Mouse (Mus musculus) CD4-positive, CD25-positive, alpha-beta regulatory T cell, adult 4 months (primary cell): ENCODE results near the gene Isoc2a. TPM values are rescaled to one million over a fixed set of nuclear protein-coding genes. Genes with fewer than 3 reads are reported as not detected.

Source experiments
- ATAC-seq: one replicate; pipeline ENCODE4 v1.8.0; 2017
- polyA plus RNA-seq, 2 experiments: library from polyadenylated mRNA; unstranded; fragments of 100-300 nt; shearing (Covaris generic); gene quantifications; one replicate each; pipeline ENCODE4 v1.2.1; 2017

Gene Isoc2a
- polyA plus RNA-seq, 2 experiments from 2014 or later, result 0.35 to 0.47 TPM

- no peak for ATAC-seq
Observed at GRCm38 (mm10) chr7:4919971-4920370, 43.0 kb downstream of the Isoc2a start.

DNA sequence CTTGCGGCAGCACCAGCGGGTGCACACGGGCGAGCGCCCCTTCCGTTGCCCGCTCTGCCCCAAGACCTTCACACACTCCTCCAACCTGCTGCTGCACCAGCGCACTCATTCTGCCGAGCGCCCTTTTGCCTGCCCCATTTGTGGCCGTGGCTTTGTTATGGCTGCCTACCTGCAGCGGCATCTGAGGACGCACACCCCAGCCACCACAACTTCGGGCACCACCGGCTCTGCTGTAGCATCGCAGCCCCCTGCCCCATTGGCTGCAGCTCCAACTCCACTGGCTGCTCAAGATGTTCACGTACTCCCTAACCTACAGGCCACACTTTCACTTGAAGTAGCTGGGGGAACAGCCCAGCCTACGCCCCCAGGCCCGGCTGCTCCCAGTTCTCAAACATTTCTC is 43.5 kb downstream of the Isoc2a start:
- no peak for ATAC-seq

DNA sequence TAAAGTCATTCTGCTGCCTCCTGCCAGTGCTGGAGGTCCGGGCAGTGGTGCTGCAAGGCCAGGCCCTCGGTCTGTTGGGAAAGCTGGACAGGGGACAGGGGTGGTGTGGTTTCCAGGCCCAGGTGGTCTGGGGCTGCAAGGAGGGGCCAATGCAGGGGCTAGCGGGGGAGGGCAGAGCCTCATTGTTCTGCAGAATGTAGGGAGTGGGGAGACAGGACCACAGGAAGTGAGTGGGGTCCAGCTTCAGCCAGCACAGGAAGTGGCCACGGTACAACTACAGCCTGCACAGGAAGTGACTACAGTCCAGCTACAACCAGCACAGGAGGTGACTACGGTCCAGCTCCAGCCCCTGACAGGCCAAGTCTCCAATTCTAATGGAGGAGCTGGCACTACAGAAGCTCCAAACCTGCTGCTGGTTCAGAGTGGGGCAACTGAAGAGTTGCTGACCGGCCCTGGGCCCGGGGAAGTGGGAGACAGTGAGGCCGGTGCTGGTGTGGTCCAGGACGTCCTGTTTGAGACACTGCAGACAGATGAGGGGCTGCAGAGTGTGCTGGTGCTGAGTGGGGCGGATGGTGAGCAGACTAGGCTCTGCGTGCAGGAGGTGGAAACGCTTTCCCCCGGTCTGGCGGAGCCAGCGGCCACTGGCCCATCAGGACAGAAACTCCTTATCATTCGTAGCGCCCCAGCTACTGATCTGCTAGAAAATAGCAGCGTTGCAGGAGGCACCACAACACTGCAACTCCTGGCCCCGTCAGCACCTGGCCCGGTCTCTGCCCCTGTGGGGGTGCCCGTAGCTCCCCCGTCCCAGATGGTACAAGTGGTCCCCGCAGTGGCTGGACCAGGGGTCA is 44.2 kb downstream of the Isoc2a start:
- ATAC-seq, result no peak

GRCm38 (mm10) chr7:4921824-4922482 is 45.0 kb downstream of the Isoc2a start, which contains the start of gene Nat14:
TSS of gene Nat14 (plus strand) at chr7:4922028.
- no peak for ATAC-seq

GRCm38 (mm10) chr7:4922508-4922907 is 45.6 kb downstream of the Isoc2a start:
- peak; percentile 82 for ATAC-seq

- no peak for ATAC-seq
Observed at GRCm38 (mm10) chr7:4922931-4923565, 46.1 kb downstream of the Isoc2a start.

DNA sequence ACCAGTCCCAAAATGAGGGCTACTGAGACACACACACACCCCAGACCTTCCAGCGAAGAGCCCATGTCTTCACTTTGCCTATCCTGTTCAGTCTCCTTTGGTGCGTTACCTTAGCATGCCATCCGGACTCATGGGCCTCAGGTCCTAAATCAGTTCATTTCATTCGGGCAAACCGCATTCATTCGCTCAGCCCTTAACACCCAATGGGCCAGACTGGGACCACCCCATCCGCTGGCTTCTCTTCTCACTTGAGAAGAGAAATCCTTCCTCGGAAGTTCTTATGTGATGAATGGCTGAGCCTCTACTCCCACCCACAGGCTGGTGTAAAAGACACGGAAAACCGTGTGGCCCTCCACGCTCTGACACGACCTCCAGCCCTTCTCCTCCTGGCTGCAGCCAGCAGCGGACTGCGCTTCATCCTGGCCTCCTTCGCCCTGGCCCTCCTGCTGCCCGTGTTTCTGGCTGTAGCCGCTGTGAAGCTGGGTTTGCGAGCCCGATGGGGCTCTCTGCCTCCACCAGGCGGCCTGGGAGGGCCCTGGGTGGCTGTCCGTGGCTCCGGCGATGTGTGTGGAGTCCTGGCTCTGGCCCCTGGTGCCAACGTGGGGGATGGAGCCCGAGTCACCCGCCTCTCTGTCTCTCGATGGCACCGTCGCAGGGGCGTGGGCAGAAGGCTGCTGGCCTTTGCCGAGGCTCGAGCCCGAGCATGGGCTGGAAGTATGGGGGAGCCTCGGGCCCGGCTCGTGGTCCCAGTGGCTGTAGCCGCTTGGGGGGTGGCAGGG is 46.8 kb downstream of the Isoc2a start:
- peak; percentile 18 for ATAC-seq

- ATAC-seq, result no peak
Observed at GRCm38 (mm10) chr7:4924483-4924882, 47.5 kb downstream of the Isoc2a start.

DNA sequence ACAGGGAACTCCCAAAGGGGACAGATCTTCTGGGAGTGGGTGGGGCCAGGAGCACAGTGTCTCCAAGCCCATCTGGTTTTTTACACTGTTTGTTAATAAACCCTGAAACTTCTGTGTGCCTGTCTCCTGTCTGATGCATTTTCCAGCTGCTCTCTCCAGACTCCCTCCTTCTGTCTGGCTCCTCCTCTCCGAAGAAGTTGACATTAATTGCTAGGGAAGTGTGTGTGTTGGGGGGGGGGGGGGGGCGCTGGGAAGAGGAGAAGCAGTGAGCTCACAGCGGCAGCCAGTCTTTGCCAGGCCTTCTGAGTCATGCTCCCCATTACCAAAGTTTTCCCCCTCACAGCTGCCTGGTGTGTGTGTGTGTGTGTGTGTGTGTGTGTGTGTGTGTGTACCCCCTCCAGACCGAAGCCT is 47.9 kb downstream of the Isoc2a start:
- ATAC-seq, result no peak

GRCm38 (mm10) chr7:4925441-4926381 is 48.8 kb downstream of the Isoc2a start, which contains the start of gene Ssc5d:
TSS of gene Ssc5d (plus strand) at chr7:4925785.
- no peak for ATAC-seq

GRCm38 (mm10) chr7:4926849-4927248 is 49.9 kb downstream of the Isoc2a start:
- no peak for ATAC-seq

DNA sequence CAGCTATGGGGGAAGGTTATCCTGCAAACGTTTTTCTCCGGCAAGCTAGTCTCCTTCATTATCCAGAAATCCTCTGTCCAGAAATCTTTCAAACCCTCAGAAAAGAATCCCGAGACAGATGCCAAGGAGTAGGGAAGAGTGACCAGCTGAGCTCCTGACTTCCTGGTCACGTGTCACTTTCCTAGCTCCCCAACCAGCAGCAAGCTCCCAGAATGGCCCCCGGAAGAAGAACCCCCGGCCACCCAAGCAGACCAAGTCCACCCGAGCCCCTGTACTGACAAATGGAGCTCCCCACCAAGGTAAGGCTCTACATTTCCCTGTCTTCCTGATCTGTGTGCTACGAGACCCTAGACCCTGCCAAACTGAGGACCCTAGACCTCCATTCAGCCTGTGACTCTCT is 50.8 kb downstream of the Isoc2a start:
- ATAC-seq, result no peak

GRCm38 (mm10) chr7:4928323-4928722 is 51.4 kb downstream of the Isoc2a start:
- ATAC-seq, result no peak

GRCm38 (mm10) chr7:4933103-4933502 is 56.1 kb downstream of the Isoc2a start:
- ATAC-seq, result no peak

- no peak for ATAC-seq
Observed at GRCm38 (mm10) chr7:4934160-4934914, 57.4 kb downstream of the Isoc2a start.

DNA sequence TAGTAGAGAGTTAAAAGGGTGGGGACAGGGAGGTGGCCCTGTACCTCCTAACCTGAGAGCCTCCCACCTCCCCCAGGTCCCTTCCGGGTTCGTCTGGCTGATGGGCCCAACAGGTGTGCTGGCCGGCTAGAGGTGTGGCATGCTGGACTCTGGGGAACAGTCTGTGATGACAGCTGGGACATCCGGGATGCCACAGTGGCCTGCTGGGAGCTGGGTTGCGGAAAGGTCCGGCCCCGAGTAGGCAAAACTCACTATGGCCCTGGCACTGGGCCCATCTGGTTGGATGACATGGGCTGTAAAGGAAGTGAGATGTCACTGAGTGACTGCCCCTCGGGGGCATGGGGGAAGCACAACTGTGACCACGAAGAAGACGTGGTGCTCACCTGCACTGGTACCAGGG is 59.9 kb downstream of the Isoc2a start:
- ATAC-seq, result no peak

DNA sequence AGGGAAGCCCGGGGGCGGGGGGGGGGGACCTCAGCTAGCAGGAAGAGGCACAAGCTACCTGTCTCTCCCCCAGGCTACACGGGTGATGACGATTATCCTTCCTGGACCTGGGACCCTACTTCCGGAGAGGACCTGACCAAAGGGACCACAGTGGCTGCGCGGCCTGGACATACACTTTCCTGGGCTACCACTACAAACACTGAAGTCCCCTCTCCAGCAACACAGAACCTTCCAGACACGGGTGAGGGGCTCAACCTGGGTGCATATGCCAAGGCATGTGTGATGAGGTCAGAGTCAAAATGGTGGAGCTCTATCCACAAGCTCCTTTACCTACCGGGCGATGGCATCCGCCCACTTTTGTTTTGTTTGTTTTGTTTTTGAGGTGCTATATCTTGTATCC is 60.4 kb downstream of the Isoc2a start:
- no peak for ATAC-seq

DNA sequence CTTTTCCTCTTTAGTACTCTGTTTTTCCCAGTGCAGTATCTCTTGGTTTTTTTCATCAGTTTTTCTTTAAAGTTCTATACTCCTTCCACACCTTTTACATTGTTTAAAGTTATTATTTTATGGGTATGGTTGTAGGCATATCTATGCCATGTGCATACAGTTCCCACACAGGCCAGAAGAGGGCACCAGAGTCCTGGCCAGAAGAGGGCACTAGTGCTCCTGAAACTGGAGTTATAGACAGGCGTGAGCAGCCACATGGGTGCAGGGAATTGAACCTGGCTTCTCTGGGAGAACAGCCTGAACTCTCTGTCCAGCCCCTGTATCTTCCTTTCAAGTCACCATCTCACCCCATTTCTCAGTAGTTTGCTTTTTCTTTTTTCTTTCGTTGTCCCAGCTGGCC is 61.5 kb downstream of the Isoc2a start:
- peak; percentile 40 for ATAC-seq

GRCm38 (mm10) chr7:4940068-4940479 is 63.1 kb downstream of the Isoc2a start:
- peak; percentile 48 for ATAC-seq

DNA sequence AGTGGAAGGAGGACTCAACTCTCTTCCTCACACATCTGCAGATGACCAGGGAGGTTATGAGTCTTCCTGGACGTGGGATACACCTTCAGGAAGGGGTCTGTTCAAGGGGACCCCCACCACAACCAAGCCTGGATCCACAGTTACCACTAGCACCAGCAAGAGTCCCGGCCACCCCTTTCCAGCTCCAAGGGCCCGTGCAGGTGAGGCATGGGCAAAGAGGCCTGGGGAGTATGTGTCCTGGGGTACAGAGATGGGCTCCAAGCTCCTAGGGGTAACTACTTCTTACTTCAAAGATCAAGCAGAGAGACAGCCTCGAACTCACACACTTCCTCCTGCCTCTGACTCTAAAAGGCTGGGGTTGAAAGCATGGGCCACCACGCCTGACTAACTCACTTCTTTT is 65.7 kb downstream of the Isoc2a start:
- no peak for ATAC-seq
